Mouse (Mus musculus) forebrain, embryonic 10.5 days (tissue): ENCODE data around the gene Mrgprf. TPM values are rescaled to one million over a fixed set of nuclear protein-coding genes. Genes with fewer than 3 reads are reported as not detected.

Experiments used
- DNase-seq: peaks from one replicate; pipeline ENCODE4 v3.0.0-alpha.2; 2017; ENCODE audit warnings: low spot score; ENCODE audit errors: extremely low spot score
- H3K27ac ChIP-seq: fragments of 300-500 bp; sonication (generic); 2 replicates; pipeline ENCODE4 v1.5.1; 2016; ENCODE audit warnings: mild to moderate bottlenecking
- H3K27me3 ChIP-seq: fragments of 300-500 bp; sonication (generic); 2 replicates; pipeline ENCODE4 v1.6.1; 2016; ENCODE audit warnings: mild to moderate bottlenecking; ENCODE audit not compliant: poor library complexity, severe bottlenecking
- H3K36me3 ChIP-seq: fragments of 300-500 bp; sonication (generic); replicated peaks from 2 replicates; pipeline ENCODE4 v1.6.1; 2016; ENCODE audit warnings: mild to moderate bottlenecking, moderate library complexity
- H3K4me1 ChIP-seq: fragments of 300-500 bp; sonication (generic); 2 replicates; pipeline ENCODE4 v1.6.1; 2016
- H3K4me3 ChIP-seq: fragments of 300-500 bp; sonication (generic); 2 replicates; pipeline ENCODE4 v1.5.1; 2016; ENCODE audit warnings: mild to moderate bottlenecking, moderate library complexity
- H3K9me3 ChIP-seq: fragments of 300-500 bp; sonication (generic); 2 replicates; pipeline ENCODE4 v1.6.1; 2016; ENCODE audit warnings: mild to moderate bottlenecking, moderate library complexity
- WGBS: fragments of 180-500 bp; shearing (Covaris S2); methylation state at CpG from one replicate; pipeline ENCODE4 v1.1.7; 2016; 5-methylcytosine and 5-hydroxymethylcytosine counted together
- polyA plus RNA-seq: library from polyadenylated mRNA; unstranded; fragments of >200 nt; fragmentation: Nextera tagmentation; extraction: Ambion mirVana; gene quantifications from 2 replicates; pipeline ENCODE4 v1.2.1, GENCODE M21; 2016

Gene Mrgprf
- polyA plus RNA-seq = 0.07 and 0.09 TPM in 2 replicates

DNA sequence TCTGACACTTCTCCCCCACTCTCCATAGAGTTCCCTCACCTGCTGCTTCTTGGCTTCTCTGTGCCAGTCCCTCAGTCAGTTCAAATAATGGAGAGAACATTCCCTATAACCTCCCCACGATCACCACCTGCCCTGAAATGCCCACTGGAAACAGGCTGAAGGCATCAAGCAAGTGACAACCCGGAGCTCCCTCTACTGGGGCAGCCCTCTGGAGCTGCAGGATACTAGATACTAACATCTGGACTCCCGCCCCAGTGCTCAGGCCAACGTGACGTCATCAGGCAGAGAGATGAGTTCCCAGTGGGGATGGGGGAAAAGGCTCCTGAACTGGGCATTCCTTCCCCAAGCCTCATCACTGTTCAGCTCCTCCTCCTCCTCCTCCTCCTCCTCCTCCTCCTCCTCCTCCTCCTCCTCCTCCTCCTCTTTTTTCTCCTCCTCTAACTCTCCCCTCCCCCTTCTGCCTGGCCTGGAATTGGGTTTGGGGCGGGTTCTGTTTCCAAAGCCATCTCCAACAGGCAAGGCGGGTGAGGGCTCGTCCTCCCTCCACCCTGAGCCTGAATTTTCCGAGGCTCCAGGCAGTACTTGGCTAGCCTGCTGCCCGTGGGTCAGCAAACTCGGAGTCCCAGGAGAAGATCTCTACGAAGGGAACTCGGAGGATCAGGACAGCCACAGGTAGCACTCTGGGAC lies at the start of gene Mrgprf:
Gene Mrgprf, plus strand, starts transcription at position 508 of the 687 bp plus-strand sequence.
- H3K27ac ChIP-seq = peak within 1 kb of the TSS; percentile 20; the same call in 1 of the 2 replicates

GRCm38 (mm10) chr7:145252715-145253476 lies 47.7 kb upstream of the Mrgprf start:
- peaks cover 11% of the 10 kb centered on the region for H3K4me1 ChIP-seq
- WGBS = 28% methylated on average over 8 of the region's 8 CpGs
- DNase-seq = peak; percentile 76
- no peaks in the 10 kb centered on the region for H3K27me3 ChIP-seq
- H3K27ac ChIP-seq = peak overlapping the region; percentile 26; the same call in 1 of the 2 replicates
- peaks cover 16% of the 10 kb centered on the region; the same call in 1 of the 2 replicates for H3K36me3 ChIP-seq
- H3K4me3 ChIP-seq = no peak overlapping the region
- H3K9me3 ChIP-seq = no peaks in the 10 kb centered on the region

More for the DNA sequence above, at the start of gene Mrgprf:
- Histone ChIP-seq H3K27me3 (0 out of 2 replicates have a peak, but pooled peaks cover 4% of the 10 kb centered on the region), H3K4me1 (peaks cover 36% of the 10 kb centered on the region), H3K4me3 (no peak within 1 kb of the TSS), H3K9me3 (no peaks in the 10 kb centered on the region), H3K36me3 (no peaks in the 10 kb centered on the region)
- no peak for DNase-seq
- WGBS = 43% methylated on average over 13 of the region's 13 CpGs

DNA sequence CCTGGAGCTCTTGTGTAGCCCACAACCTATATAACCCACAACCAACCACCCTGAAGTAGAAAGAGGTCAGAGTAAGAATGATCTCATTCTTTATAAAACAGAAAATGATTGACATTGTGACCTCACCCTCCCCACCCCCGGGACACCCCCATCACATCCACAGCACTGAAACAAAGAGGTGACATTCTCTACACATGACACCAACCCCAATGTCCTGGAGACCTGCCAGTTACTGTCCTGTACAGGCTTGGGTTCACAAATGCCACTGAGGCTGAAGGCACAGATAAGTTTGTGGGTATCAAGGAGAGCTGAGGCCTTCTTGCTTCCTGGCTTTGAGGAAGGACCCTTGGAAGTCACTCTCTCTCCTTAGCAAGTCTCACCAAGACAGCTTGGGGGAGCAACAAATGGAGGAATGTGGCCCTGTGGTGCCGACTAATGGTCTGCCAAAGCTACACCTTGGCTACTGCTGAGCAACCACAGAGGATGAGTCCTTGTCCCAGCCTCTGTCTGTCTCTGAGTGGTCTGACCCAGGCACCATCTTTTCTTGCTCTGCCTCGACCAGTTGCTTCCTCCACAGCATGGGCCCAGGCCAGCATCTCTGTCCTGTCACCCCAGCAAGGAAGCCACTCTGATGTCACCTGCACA lies 46.5 kb upstream of the Mrgprf start:
- no peaks in the 10 kb centered on the region for H3K27me3 ChIP-seq
- WGBS = 80% methylated on average over 3 of the region's 3 CpGs
- H3K4me3 ChIP-seq = no peak overlapping the region
- peaks cover 11% of the 10 kb centered on the region for H3K4me1 ChIP-seq
- peaks cover 17% of the 10 kb centered on the region; the same call in 1 of the 2 replicates for H3K36me3 ChIP-seq
- no peaks in the 10 kb centered on the region for H3K9me3 ChIP-seq
- no peak for DNase-seq
- H3K27ac ChIP-seq = no peak overlapping the region

- peaks cover 21% of the 10 kb centered on the region; the same call in 1 of the 2 replicates for H3K36me3 ChIP-seq
- H3K27ac ChIP-seq = no peak overlapping the region
- no peak for DNase-seq
- no peak overlapping the region for H3K4me3 ChIP-seq
- no peaks in the 10 kb centered on the region for H3K27me3 ChIP-seq
- H3K4me1 ChIP-seq = peaks cover 11% of the 10 kb centered on the region
- 96% methylated on average over 1 of the region's 1 CpGs for WGBS
- H3K9me3 ChIP-seq = no peaks in the 10 kb centered on the region
Measured at GRCm38 (mm10) chr7:145256092-145256491, 44.5 kb upstream of the Mrgprf start.

DNA sequence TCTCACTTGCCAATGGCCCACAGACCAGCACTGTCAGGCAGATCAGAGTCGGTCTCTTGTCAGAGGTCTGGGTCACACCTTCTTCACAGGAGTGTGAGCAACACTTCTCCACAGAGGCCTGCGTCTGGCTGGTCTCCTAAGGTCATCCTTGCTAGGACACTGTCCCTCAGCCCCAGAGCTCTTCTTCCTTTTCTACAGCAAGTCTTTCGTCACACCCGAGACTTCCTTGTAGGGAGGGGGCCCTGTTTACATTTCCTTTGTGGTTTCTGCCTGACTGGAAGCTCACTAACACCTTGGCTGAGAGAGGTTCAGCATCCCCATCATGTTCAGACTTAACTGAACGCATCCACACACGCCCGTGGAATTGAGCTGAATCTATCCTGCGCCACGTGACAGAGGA lies 36.4 kb upstream of the Mrgprf start:
- Histone ChIP-seq H3K36me3 (peaks cover 39% of the 10 kb centered on the region), H3K27ac (no peak overlapping the region), H3K4me1 (no peaks in the 10 kb centered on the region), H3K4me3 (no peak overlapping the region), H3K27me3 (no peaks in the 10 kb centered on the region), H3K9me3 (no peaks in the 10 kb centered on the region)
- DNase-seq = no peak
- 90% methylated on average over 9 of the region's 9 CpGs for WGBS

DNA sequence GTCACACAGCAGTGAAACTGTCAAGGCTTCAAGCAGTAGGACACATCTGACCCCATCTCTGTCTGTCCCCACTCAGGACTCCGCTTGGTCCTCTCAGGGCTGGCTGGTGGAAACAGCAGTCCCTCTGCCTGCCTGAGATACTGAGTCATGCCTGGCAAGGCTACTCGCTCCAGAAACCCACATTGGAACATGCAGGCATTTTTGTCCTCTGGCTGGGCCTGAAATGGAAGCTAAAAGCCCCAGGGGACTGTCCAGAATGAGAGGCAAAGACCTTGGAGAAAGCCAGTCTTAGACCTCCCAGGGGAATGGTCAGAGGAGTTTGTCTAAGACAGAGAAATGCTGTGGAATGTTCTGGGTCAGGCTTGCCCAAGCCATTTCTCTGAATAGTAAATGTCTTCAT lies 34.6 kb upstream of the Mrgprf start:
- WGBS = 91% methylated on average over 2 of the region's 2 CpGs
- no peaks in the 10 kb centered on the region for H3K4me1 ChIP-seq

DNA sequence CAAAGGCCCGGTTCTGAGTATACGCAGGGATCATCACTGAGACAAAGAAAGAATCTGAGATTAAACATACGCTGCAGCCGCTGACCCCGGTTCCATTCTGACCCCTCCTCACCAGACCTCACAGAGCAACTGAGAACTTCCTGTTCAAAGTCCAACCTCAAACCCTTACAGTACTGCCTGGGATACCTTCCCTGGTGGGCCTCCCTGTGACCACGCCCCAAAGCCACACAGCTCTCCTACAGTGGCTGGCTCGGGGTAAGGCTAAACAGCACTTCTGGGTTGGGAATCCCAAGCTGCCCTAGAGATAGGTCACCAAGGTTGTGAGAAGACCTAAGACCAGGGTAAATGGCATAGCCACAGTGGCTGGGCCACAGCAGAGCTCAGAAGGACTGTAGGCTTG lies 31.7 kb upstream of the Mrgprf start:
- Histone ChIP-seq H3K36me3 (peaks cover 70% of the 10 kb centered on the region), H3K27me3 (no peaks in the 10 kb centered on the region), H3K27ac (no peak overlapping the region), H3K4me1 (no peaks in the 10 kb centered on the region), H3K4me3 (no peak overlapping the region), H3K9me3 (peaks cover 6% of the 10 kb centered on the region; the same call in 1 of the 2 replicates)
- 95% methylated on average over 7 of the region's 7 CpGs for WGBS
- no peak for DNase-seq

More for the DNA sequence above, 34.6 kb upstream of the Mrgprf start:
- H3K27ac ChIP-seq = no peak overlapping the region
- peaks cover 53% of the 10 kb centered on the region for H3K36me3 ChIP-seq
- H3K27me3 ChIP-seq = no peaks in the 10 kb centered on the region
- no peak for DNase-seq
- no peak overlapping the region for H3K4me3 ChIP-seq
- H3K9me3 ChIP-seq = no peaks in the 10 kb centered on the region

GRCm38 (mm10) chr7:145270955-145271354 lies 29.7 kb upstream of the Mrgprf start:
- no peak for DNase-seq
- no peaks in the 10 kb centered on the region for H3K27me3 ChIP-seq
- 94% methylated on average over 5 of the region's 5 CpGs for WGBS
- H3K4me3 ChIP-seq = no peak overlapping the region
- H3K36me3 ChIP-seq = peaks cover 86% of the 10 kb centered on the region
- no peaks in the 10 kb centered on the region for H3K4me1 ChIP-seq
- peaks cover 6% of the 10 kb centered on the region; the same call in 1 of the 2 replicates for H3K9me3 ChIP-seq
- H3K27ac ChIP-seq = no peak overlapping the region

GRCm38 (mm10) chr7:145275488-145275887 lies 25.1 kb upstream of the Mrgprf start:
- Histone ChIP-seq H3K4me1 (no peaks in the 10 kb centered on the region), H3K9me3 (peaks cover 6% of the 10 kb centered on the region; the same call in 1 of the 2 replicates), H3K36me3 (peaks cover 87% of the 10 kb centered on the region), H3K27ac (no peak overlapping the region), H3K4me3 (no peak overlapping the region), H3K27me3 (no peaks in the 10 kb centered on the region)
- no peak for DNase-seq
- 86% methylated on average over 3 of the region's 3 CpGs for whole genome bisulfite sequencing

DNA sequence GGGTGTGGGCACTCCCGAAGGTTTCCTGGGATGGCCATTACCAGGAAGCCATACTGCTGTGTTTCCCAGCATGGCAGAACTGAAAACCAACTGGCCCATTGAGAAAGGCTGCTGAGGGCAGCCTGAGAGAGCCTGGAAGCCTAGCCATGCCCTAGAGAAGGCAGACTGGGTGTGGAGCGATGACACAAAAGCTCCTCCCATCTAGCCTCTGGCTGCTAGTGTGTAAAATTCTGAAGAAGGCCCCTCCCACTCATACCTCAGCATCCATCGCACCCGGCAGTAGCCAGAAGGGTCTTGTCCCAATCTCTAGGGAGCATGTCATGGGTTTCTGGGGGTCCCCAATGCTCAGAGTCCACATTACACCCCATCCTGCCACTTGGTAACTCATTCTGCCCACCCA lies 19.2 kb upstream of the Mrgprf start:
- no peaks in the 10 kb centered on the region for H3K9me3 ChIP-seq
- H3K27me3 ChIP-seq = no peaks in the 10 kb centered on the region
- WGBS = 85% methylated on average over 4 of the region's 4 CpGs
- H3K4me3 ChIP-seq = no peak overlapping the region
- DNase-seq = no peak
- H3K36me3 ChIP-seq = peaks cover 38% of the 10 kb centered on the region
- H3K27ac ChIP-seq = no peak overlapping the region
- peaks cover 33% of the 10 kb centered on the region for H3K4me1 ChIP-seq

DNA sequence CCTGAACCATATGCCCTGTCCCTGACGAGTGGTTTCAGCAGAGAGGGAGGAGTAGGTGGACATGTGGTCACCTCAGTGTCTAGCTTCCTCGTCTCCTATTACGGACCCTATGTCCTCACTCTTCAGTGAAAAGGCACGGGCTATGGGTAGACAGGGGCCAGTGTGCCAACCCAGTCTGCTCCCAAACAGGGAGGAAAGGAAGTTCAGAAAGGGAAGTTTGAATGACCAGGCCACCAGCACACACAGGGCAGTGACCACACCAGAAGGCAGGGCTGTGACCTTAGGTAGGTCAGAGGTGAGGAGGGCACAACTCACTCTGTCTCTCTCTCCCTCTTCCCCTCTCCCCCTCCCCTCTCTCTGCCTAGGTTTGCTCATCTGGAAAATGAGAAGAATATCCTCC lies 17.6 kb upstream of the Mrgprf start:
- peak overlapping the region; percentile 61 for H3K4me3 ChIP-seq
- peak overlapping the region; percentile 83 for H3K27ac ChIP-seq
- peaks cover 33% of the 10 kb centered on the region for H3K4me1 ChIP-seq
- H3K36me3 ChIP-seq = peaks cover 22% of the 10 kb centered on the region
- 58% methylated on average over 4 of the region's 4 CpGs for WGBS
- no peaks in the 10 kb centered on the region for H3K9me3 ChIP-seq
- no peaks in the 10 kb centered on the region for H3K27me3 ChIP-seq
- no peak for DNase-seq

GRCm38 (mm10) chr7:145283487-145284187 lies 17.0 kb upstream of the Mrgprf start, which contains the start of gene Tpcn2:
Tpcn2 (minus strand) TSS chr7:145284011.
- 3% methylated on average over 18 of the region's 18 CpGs for WGBS
- H3K27me3 ChIP-seq = no peaks in the 10 kb centered on the region
- no peaks in the 10 kb centered on the region for H3K9me3 ChIP-seq
- peaks cover 33% of the 10 kb centered on the region for H3K4me1 ChIP-seq
- H3K27ac ChIP-seq = peak within 1 kb of the TSS; percentile 83
- H3K36me3 ChIP-seq = peaks cover 16% of the 10 kb centered on the region
- DNase-seq = peak; percentile 87
- peak within 1 kb of the TSS; percentile 61 for H3K4me3 ChIP-seq
